Mouse (Mus musculus): ENCODE results near the gene Timm22. TPM values are rescaled to one million over a fixed set of nuclear protein-coding genes. Genes with fewer than 3 reads are reported as not detected.

Timm22 gene
- polyA plus RNA-seq, 1 experiment from 2014 or later, result 84.9 TPM

GRCm38 (mm10) chr11:76413202-76413601, 6.5 kb downstream of the Timm22 start:
- Histone ChIP-seq H3K4me3 (no peak overlapping the region), H3K27ac (no peak overlapping the region), H3K27me3 (no peaks in the 10 kb centered on the region), H3K4me2 (no peak overlapping the region), H3K36me3 (peaks cover 42% of the 10 kb centered on the region), H3K9me3 (replicated peaks) (no peaks in the 10 kb centered on the region), H3K9ac (no peak overlapping the region), H3K4me1 (replicated peaks) (peaks cover 2% of the 10 kb centered on the region; the same call in 1 of the 2 replicates)
- ATAC-seq (replicated peaks; ENCODE audit: insufficient number of reproducible peaks, insufficient read depth, low FRiP score, low read depth), result no peak
- 53% methylated on average over 4 of the region's 4 CpGs for WGBS

- no peak overlapping the region for H3K9ac ChIP-seq
- no peak overlapping the region for H3K4me3 ChIP-seq
- no peak overlapping the region for H3K4me2 ChIP-seq
- peaks cover 57% of the 10 kb centered on the region for H3K36me3 ChIP-seq
- no peak for ATAC-seq (replicated peaks; ENCODE audit: insufficient number of reproducible peaks, insufficient read depth, low FRiP score, low read depth)
- peaks cover 3% of the 10 kb centered on the region; the same call in 1 of the 2 replicates for H3K4me1 ChIP-seq (replicated peaks)
- WGBS, result 95% methylated on average over 4 of the region's 4 CpGs
- no peak overlapping the region for H3K27ac ChIP-seq
- no peaks in the 10 kb centered on the region for H3K27me3 ChIP-seq
- H3K9me3 ChIP-seq (replicated peaks), result no peaks in the 10 kb centered on the region
These were observed 8.2 kb downstream of the Timm22 start for GRCm38 (mm10) chr11:76415001-76415400.

- H3K36me3 ChIP-seq, result peaks cover 56% of the 10 kb centered on the region
- no peak overlapping the region for H3K4me2 ChIP-seq
- no peak for ATAC-seq (replicated peaks; ENCODE audit: insufficient number of reproducible peaks, insufficient read depth, low FRiP score, low read depth)
- no peak overlapping the region for H3K27ac ChIP-seq
- H3K27me3 ChIP-seq, result no peaks in the 10 kb centered on the region
- H3K9me3 ChIP-seq (replicated peaks), result no peaks in the 10 kb centered on the region
- H3K9ac ChIP-seq, result no peak overlapping the region
- H3K4me3 ChIP-seq, result no peak overlapping the region
- peaks cover 5% of the 10 kb centered on the region; the same call in 1 of the 2 replicates for H3K4me1 ChIP-seq (replicated peaks)
- 59% methylated on average over 2 of the region's 2 CpGs for WGBS
These were observed 9.2 kb downstream of the Timm22 start for GRCm38 (mm10) chr11:76415985-76416384.

DNA sequence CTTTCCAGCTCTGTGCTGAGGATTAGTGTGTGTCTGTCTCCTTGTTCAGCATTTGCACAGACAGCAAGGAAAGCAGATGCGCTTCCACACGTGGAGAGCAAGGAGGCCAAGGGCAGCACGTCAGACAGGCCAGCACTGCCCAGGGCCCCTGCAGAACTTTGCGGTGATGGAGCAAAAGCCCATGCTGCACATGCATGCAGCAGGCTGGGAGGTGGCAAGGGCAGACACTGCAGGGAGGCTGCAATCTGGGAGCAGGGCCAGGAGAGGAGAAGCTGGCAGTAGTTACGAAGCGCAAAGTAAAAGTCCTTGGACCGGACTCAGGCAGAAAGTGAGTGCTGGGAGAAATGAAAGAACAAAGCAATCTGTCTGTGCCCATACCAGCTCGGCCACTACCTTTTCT, 11.7 kb downstream of the Timm22 start:
- Histone ChIP-seq H3K36me3 (peaks cover 59% of the 10 kb centered on the region), H3K27me3 (no peaks in the 10 kb centered on the region), H3K4me3 (no peak overlapping the region), H3K9ac (no peak overlapping the region), H3K4me1 (replicated peaks) (peaks cover 5% of the 10 kb centered on the region; the same call in 1 of the 2 replicates), H3K27ac (peak overlapping the region; percentile 3), H3K4me2 (no peak overlapping the region), H3K9me3 (replicated peaks) (no peaks in the 10 kb centered on the region)
- WGBS, result 70% methylated on average over 8 of the region's 8 CpGs
- no peak for ATAC-seq (replicated peaks; ENCODE audit: insufficient number of reproducible peaks, insufficient read depth, low FRiP score, low read depth)

DNA sequence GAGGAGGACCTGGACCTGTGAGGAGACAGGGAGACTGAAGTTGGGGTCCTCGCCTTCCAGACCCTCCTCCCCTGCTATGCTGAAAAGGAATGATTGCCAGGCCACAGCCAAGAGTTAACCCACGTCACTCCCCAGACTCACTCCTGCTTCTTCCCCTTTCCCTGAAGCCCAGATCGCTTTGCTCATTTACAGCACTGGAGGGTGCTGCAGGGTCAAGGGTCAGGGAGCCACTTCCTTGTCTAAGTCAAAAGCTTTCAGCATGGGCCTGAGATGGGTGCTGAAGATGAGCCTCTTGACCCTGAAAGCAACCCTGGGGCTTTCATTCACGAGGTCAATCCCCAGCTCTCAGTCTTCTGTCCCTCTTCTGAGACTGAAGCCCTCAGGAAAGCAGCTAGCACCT, 12.4 kb downstream of the Timm22 start:
- no peak for ATAC-seq (replicated peaks; ENCODE audit: insufficient number of reproducible peaks, insufficient read depth, low FRiP score, low read depth)
- peak overlapping the region; percentile 3; the same call in 1 of the 2 replicates for H3K27ac ChIP-seq
- H3K9ac ChIP-seq, result no peak overlapping the region
- no peaks in the 10 kb centered on the region for H3K27me3 ChIP-seq
- no peak overlapping the region for H3K4me3 ChIP-seq
- peaks cover 6% of the 10 kb centered on the region for H3K4me1 ChIP-seq (replicated peaks)
- WGBS, result 62% methylated on average over 4 of the region's 4 CpGs
- no peak overlapping the region for H3K4me2 ChIP-seq
- no peaks in the 10 kb centered on the region for H3K9me3 ChIP-seq (replicated peaks)
- peaks cover 64% of the 10 kb centered on the region for H3K36me3 ChIP-seq

- ATAC-seq (replicated peaks; ENCODE audit: insufficient number of reproducible peaks, insufficient read depth, low FRiP score, low read depth), result no peak
- Histone ChIP-seq H3K4me2 (no peak overlapping the region), H3K9me3 (replicated peaks) (no peaks in the 10 kb centered on the region), H3K4me3 (no peak overlapping the region), H3K36me3 (peaks cover 49% of the 10 kb centered on the region), H3K9ac (no peak overlapping the region), H3K27me3 (no peaks in the 10 kb centered on the region), H3K27ac (no peak overlapping the region), H3K4me1 (replicated peaks) (peaks cover 12% of the 10 kb centered on the region)
- 57% methylated on average over 4 of the region's 4 CpGs for WGBS
These were observed 14.1 kb downstream of the Timm22 start for GRCm38 (mm10) chr11:76420896-76421295.

- Histone ChIP-seq H3K27ac (no peak overlapping the region), H3K4me1 (replicated peaks) (peaks cover 50% of the 10 kb centered on the region), H3K4me2 (no peak overlapping the region), H3K27me3 (no peaks in the 10 kb centered on the region), H3K36me3 (peaks cover 13% of the 10 kb centered on the region; the same call in 1 of the 2 replicates), H3K9me3 (replicated peaks) (no peaks in the 10 kb centered on the region), H3K4me3 (no peak overlapping the region), H3K9ac (no peak overlapping the region)
- no peak for ATAC-seq (replicated peaks; ENCODE audit: insufficient number of reproducible peaks, insufficient read depth, low FRiP score, low read depth)
- 76% methylated on average over 6 of the region's 6 CpGs for WGBS
These were observed 19.0 kb downstream of the Timm22 start for GRCm38 (mm10) chr11:76425749-76426148.

- H3K27ac ChIP-seq, result peak overlapping the region; percentile 78
- no peak overlapping the region for H3K4me3 ChIP-seq
- H3K36me3 ChIP-seq, result peaks cover 8% of the 10 kb centered on the region; the same call in 1 of the 2 replicates
- no peaks in the 10 kb centered on the region for H3K9me3 ChIP-seq (replicated peaks)
- ATAC-seq (replicated peaks; ENCODE audit: insufficient number of reproducible peaks, insufficient read depth, low FRiP score, low read depth), result peak; percentile 51; the same call in 1 of the 2 replicates
- H3K4me2 ChIP-seq, result 0 out of 2 replicates have a peak overlapping the region, but pooled peaks have one; percentile 29
- H3K27me3 ChIP-seq, result no peaks in the 10 kb centered on the region
- H3K4me1 ChIP-seq (replicated peaks), result peaks cover 68% of the 10 kb centered on the region
- WGBS, result 23% methylated on average over 3 of the region's 3 CpGs
- no peak overlapping the region for H3K9ac ChIP-seq
These were observed 21.0 kb downstream of the Timm22 start for GRCm38 (mm10) chr11:76427781-76428180.

- no peaks in the 10 kb centered on the region for H3K9me3 ChIP-seq (replicated peaks)
- no peak overlapping the region for H3K4me3 ChIP-seq
- peak overlapping the region; percentile 78 for H3K27ac ChIP-seq
- 56% methylated on average over 4 of the region's 4 CpGs for WGBS
- peaks cover 5% of the 10 kb centered on the region; the same call in 1 of the 2 replicates for H3K36me3 ChIP-seq
- H3K4me1 ChIP-seq (replicated peaks), result peaks cover 71% of the 10 kb centered on the region
- no peak overlapping the region for H3K4me2 ChIP-seq
- H3K27me3 ChIP-seq, result no peaks in the 10 kb centered on the region
- 0 out of 2 replicates have a peak, but pooled peaks have one; percentile 23 for ATAC-seq (replicated peaks; ENCODE audit: insufficient number of reproducible peaks, insufficient read depth, low FRiP score, low read depth)
- no peak overlapping the region for H3K9ac ChIP-seq
These were observed 22.3 kb downstream of the Timm22 start for GRCm38 (mm10) chr11:76429046-76429445.

- Histone ChIP-seq H3K36me3 (0 out of 2 replicates have a peak, but pooled peaks cover 4% of the 10 kb centered on the region), H3K9me3 (replicated peaks) (no peaks in the 10 kb centered on the region), H3K9ac (peak overlapping the region; percentile 12; the same call in 1 of the 2 replicates), H3K27me3 (no peaks in the 10 kb centered on the region), H3K4me2 (no peak overlapping the region), H3K4me3 (no peak overlapping the region), H3K27ac (peak overlapping the region; percentile 78), H3K4me1 (replicated peaks) (peaks cover 67% of the 10 kb centered on the region)
- ATAC-seq (replicated peaks; ENCODE audit: insufficient number of reproducible peaks, insufficient read depth, low FRiP score, low read depth), result no peak
- 39% methylated on average over 7 of the region's 7 CpGs for WGBS
These were observed 22.8 kb downstream of the Timm22 start for GRCm38 (mm10) chr11:76429556-76429955.

GRCm38 (mm10) chr11:76429966-76430631, 23.3 kb downstream of the Timm22 start:
- no peak overlapping the region for H3K4me2 ChIP-seq
- H3K36me3 ChIP-seq, result 0 out of 2 replicates have a peak, but pooled peaks cover 4% of the 10 kb centered on the region

More at GRCm38 (mm10) chr11:76429966-76430631, 23.3 kb downstream of the Timm22 start:
- no peak overlapping the region for H3K4me3 ChIP-seq
- ATAC-seq (replicated peaks; ENCODE audit: insufficient number of reproducible peaks, insufficient read depth, low FRiP score, low read depth), result no peak
- H3K27ac ChIP-seq, result peak overlapping the region; percentile 78
- no peaks in the 10 kb centered on the region for H3K27me3 ChIP-seq
- H3K9me3 ChIP-seq (replicated peaks), result no peaks in the 10 kb centered on the region
- peaks cover 70% of the 10 kb centered on the region for H3K4me1 ChIP-seq (replicated peaks)
- peak overlapping the region; percentile 12 for H3K9ac ChIP-seq
- WGBS, result 62% methylated on average over 6 of the region's 6 CpGs
